Mouse (Mus musculus): ENCODE measurements around the gene Celf2.

The Celf2 gene

GRCm38 (mm10) chr2:7080086-7080485, 429.3 kb downstream of the Celf2 start:
- DNase-seq, result no peak

- no peak for DNase-seq
Observed at GRCm38 (mm10) chr2:7079390-7079789, 430.0 kb downstream of the Celf2 start.

GRCm38 (mm10) chr2:7073730-7074129, 435.6 kb downstream of the Celf2 start:
- no peak for DNase-seq

GRCm38 (mm10) chr2:7072344-7073265, 436.8 kb downstream of the Celf2 start:
- DNase-seq, result no peak

- DNase-seq, result no peak
Observed at GRCm38 (mm10) chr2:7069458-7069857, 439.9 kb downstream of the Celf2 start.

GRCm38 (mm10) chr2:7068281-7068680, 441.1 kb downstream of the Celf2 start:
- no peak for DNase-seq

- no peak for DNase-seq
Observed at GRCm38 (mm10) chr2:7063574-7064192, 445.7 kb downstream of the Celf2 start.

- DNase-seq, result no peak
Observed at GRCm38 (mm10) chr2:7060490-7061105, 448.8 kb downstream of the Celf2 start.

- no peak for DNase-seq
Observed at GRCm38 (mm10) chr2:7056401-7056800, 453.0 kb downstream of the Celf2 start.

- DNase-seq, result no peak
Observed at GRCm38 (mm10) chr2:7055958-7056357, 453.4 kb downstream of the Celf2 start.

- no peak for DNase-seq
Observed at GRCm38 (mm10) chr2:7051090-7051489, 458.3 kb downstream of the Celf2 start.

GRCm38 (mm10) chr2:7046155-7046554, 463.2 kb downstream of the Celf2 start:
- no peak for DNase-seq

- no peak for DNase-seq
Observed at GRCm38 (mm10) chr2:7045531-7045930, 463.8 kb downstream of the Celf2 start.

GRCm38 (mm10) chr2:7043770-7044459, 465.4 kb downstream of the Celf2 start:
- no peak for DNase-seq

- no peak for DNase-seq
Observed at GRCm38 (mm10) chr2:7040940-7041339, 468.4 kb downstream of the Celf2 start.

GRCm38 (mm10) chr2:7038991-7039390, 470.4 kb downstream of the Celf2 start:
- no peak for DNase-seq

- no peak for DNase-seq
Observed at GRCm38 (mm10) chr2:7031389-7031788, 478.0 kb downstream of the Celf2 start.

- no peak for DNase-seq
Observed at GRCm38 (mm10) chr2:7026737-7027136, 482.6 kb downstream of the Celf2 start.

- no peak for DNase-seq
Observed at GRCm38 (mm10) chr2:7025594-7025993, 483.8 kb downstream of the Celf2 start.

- DNase-seq, result no peak
Observed at GRCm38 (mm10) chr2:7022184-7022583, 487.2 kb downstream of the Celf2 start.

GRCm38 (mm10) chr2:7017384-7018113, 491.8 kb downstream of the Celf2 start:
- no peak for DNase-seq

GRCm38 (mm10) chr2:7013126-7013525, 496.2 kb downstream of the Celf2 start:
- no peak for DNase-seq
